Mouse (Mus musculus) gastrocnemius, postnatal 10 days (tissue): ENCODE measurements around the gene Tmem79. TPM values are rescaled to one million over a fixed set of nuclear protein-coding genes. Genes with fewer than 3 reads are reported as not detected.
"Not testable (repeated sequence)": the region's sequence is repeated elsewhere in the genome, so short reads cannot be mapped to it uniquely, and the experiment has no call there.

Experiments
- DNase-seq: peaks from one replicate; pipeline ENCODE4 v3.0.0; 2021; ENCODE audit warnings: mixed read lengths
- total RNA-seq, 2 experiments: library from RNA; stranded (reverse); gene quantifications; 2 replicates each; pipeline ENCODE4 v1.2.3; 2021

Tmem79 gene
- total RNA-seq, 2 experiments from 2014 or later: 1.1 to 1.2 TPM

DNA sequence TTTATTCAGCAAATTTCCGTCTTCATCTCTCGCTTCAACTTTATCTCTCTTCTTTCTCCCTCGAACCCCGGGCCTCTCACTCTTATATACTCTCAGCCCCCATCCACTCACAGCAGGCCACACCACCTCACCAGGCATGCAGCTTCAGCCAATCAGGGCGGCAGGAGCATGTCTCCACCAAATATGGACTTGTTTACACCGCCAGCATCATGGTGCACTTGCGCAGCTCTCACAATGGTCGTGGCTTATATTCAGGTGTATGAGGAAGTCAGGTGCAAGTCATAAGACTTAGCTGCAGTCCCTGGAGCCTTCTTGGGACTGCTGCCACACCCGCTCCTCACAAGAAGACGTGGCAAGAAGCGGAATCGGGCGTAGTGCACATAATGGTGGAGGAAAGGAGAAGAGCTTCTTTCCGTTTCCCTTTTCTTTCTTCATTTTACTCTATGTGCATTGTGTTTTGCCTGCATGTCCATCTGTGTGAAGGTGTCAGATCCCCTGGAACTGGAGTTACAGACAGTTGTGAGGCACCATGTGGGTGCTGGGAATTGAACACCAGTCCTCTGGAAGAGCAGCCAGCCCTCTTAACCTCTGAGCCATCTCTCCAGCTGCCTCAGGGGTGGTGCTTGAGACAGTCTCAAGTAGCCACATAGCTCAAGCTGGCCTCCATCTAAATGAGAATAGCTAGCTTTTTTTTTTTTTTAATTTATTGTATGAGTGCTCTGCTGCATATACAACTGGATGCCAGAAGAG lies 51.0 kb downstream of the Tmem79 start:
- not testable (repeated sequence) for DNase-seq

DNA sequence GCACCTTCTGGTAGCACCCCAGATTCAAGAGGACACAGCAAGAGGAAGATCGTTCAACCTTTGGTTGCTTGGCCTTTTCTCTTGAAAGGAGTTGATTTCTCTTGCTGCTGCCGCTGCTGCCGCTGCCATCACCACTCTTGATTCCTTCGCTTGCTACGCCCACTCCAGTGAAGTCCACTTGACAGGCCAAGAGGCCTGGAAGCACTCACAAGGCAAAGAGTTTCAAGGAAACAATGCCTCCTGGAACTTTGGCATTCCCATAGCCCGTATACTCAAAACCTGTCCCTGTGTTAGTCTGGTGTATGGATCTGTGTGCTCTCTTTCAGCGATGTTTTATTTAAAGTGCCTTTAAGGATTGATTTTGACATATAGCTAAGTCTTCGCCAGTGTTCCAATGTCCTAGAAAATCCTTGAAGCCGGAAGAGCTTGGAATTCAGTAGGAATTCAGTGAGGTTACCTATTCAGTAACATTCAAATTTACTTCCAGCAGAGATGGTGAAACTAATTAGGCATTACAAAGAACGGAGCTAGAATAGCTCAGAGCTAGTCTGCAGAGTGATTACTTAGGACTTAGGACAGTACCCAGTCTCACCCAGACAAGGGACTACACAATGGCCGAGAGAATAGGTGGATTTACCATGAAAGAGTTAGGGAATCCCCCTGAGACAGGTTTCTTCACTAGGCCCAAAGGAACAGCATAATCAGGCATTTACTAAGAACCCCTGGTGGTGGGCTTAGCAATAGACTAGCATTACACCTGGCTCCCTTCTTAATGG lies 54.6 kb downstream of the Tmem79 start:
- DNase-seq: not testable (repeated sequence)

DNA sequence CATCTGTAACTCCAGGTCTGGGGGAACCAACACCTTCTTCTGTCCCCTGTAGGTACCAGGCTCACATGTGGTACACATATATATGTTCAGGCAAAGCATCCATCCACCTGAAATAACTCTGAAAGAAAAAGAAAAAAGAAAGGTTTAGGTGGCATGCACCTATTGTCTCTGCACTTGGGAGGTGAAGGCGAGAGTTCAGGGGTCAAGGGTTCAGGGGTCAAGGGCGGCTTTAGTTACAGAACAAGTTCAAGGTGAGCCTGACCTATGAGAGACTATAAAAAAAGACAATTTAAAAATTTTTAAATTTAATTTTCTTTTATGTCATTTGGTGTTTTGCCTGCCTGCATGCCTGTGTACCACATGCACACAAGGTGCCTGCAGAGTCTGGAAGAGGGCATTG lies 55.9 kb downstream of the Tmem79 start:
- DNase-seq: no peak

Other genes starting within 250 kb of the Tmem79 start
- 100 to 1,000 TPM; 148 to 163 TPM for gene Mef2d, start 193.8 kb downstream of the Tmem79 start, total RNA-seq
- not detected for gene Rhbg, start 81.4 kb downstream of the Tmem79 start, total RNA-seq
- gene Gm38392, start 48.9 kb downstream of the Tmem79 start, total RNA-seq: under 1 TPM; 0.47 to 0.72 TPM
- gene Tsacc, start 39.1 kb downstream of the Tmem79 start, total RNA-seq: 1 to 10 TPM; 8.7 to 9.5 TPM
- gene Cct3, start 39.0 kb downstream of the Tmem79 start, total RNA-seq: 100 to 1,000 TPM; 177 to 190 TPM
- 10 to 100 TPM; 48.2 to 52.1 TPM for gene Glmp, start 11.1 kb downstream of the Tmem79 start, total RNA-seq
- gene Smg5, start 112 bp upstream of the Tmem79 start, total RNA-seq: 10 to 100 TPM; 31.1 to 43.9 TPM
- gene Paqr6, start 28.4 kb upstream of the Tmem79 start, total RNA-seq: 1 to 10 TPM; 1.2 to 1.6 TPM
- gene Bglap3, start 36.6 kb upstream of the Tmem79 start, total RNA-seq: 10 to 100 TPM in 1 of 2 experiments, not detected in 1; 29.3 TPM
- gene Bglap2, start 42.6 kb upstream of the Tmem79 start, total RNA-seq: 10 to 100 TPM in 1 of 2 experiments, not detected in 1; 42.4 TPM
- 100 to 1,000 TPM in 1 of 2 experiments, not detected in 1; 175 TPM for gene Bglap, start 48.3 kb upstream of the Tmem79 start, total RNA-seq
- gene Pmf1, start 74.2 kb upstream of the Tmem79 start, total RNA-seq: 10 to 100 TPM; 44.0 to 46.8 TPM
- gene Slc25a44, start 89.0 kb upstream of the Tmem79 start, total RNA-seq: 10 to 100 TPM; 11.9 to 12.3 TPM
- 1 to 10 TPM; 2.3 to 3.7 TPM for gene Sema4a, start 125.0 kb upstream of the Tmem79 start, total RNA-seq
- gene Lmna, start 173.8 kb upstream of the Tmem79 start, total RNA-seq: 100 to 1,000 TPM; 189 to 213 TPM
- 1 to 10 TPM; 3.0 to 6.3 TPM for gene Mex3a, start 196.2 kb upstream of the Tmem79 start, total RNA-seq
- not detected for gene Rab25, start 212.2 kb upstream of the Tmem79 start, total RNA-seq
- 10 to 100 TPM; 75.4 to 81.8 TPM for gene Lamtor2, start 216.9 kb upstream of the Tmem79 start, total RNA-seq
- 10 to 100 TPM; 45.1 to 52.2 TPM for gene Ubqln4, start 217.6 kb upstream of the Tmem79 start, total RNA-seq
- 100 to 1,000 TPM; 108 to 125 TPM for gene Ssr2, start 239.7 kb upstream of the Tmem79 start, total RNA-seq